Mouse (Mus musculus) kidney, adult 2 months (tissue): ENCODE data around the gene Rpia. TPM values are rescaled to one million over a fixed set of nuclear protein-coding genes. Genes with fewer than 3 reads are reported as not detected.

Source experiments
- DNase-seq: peaks from one replicate; pipeline ENCODE4 v3.0.0; 2021
- H3K27ac ChIP-seq: fragments of 200-500 bp; 2 replicates; pipeline ENCODE4 v1.5.1; 2012; ENCODE audit warnings: low read depth, low read length, control low read depth, inconsistent platforms; ENCODE audit not compliant: insufficient read depth
- H3K27me3 ChIP-seq: fragments of 200-500 bp; replicated peaks from 2 replicates; pipeline ENCODE4 v1.6.1; 2012; ENCODE audit warnings: mild to moderate bottlenecking, moderate library complexity, low read length, inconsistent platforms; ENCODE audit not compliant: control insufficient read depth, insufficient read depth
- H3K36me3 ChIP-seq: fragments of 200-500 bp; 2 replicates; pipeline ENCODE4 v1.6.1; 2012; ENCODE audit warnings: mild to moderate bottlenecking, moderate library complexity, low read length, inconsistent platforms; ENCODE audit not compliant: control insufficient read depth, insufficient read depth
- H3K4me1 ChIP-seq: fragments of 200-500 bp; 2 replicates; pipeline ENCODE4 v1.6.1; 2011; ENCODE audit warnings: low read length; ENCODE audit not compliant: control insufficient read depth, insufficient read depth
- H3K4me3 ChIP-seq: fragments of 200-500 bp; 2 replicates; pipeline ENCODE4 v1.5.1; 2011; ENCODE audit warnings: mild to moderate bottlenecking, low read depth, low read length, control low read depth; ENCODE audit not compliant: insufficient read depth
- CTCF ChIP-seq: fragments of 200-500 bp; conservative IDR thresholded peaks from 2 replicates; pipeline ENCODE4 v1.5.1; 2011; ENCODE audit warnings: low read depth, mild to moderate bottlenecking, control low read depth, low read length, moderate library complexity, mixed read lengths; ENCODE audit not compliant: insufficient read depth, insufficient read length
- POLR2A ChIP-seq: fragments of 200-500 bp; IDR thresholded peaks from one replicate; pipeline ENCODE4 v1.6.1; 2011; ENCODE audit warnings: low read depth, low read length, control low read depth
- WGBS: fragments of 180-500 bp; shearing (Covaris S2); methylation state at CpG from one replicate; pipeline ENCODE4 v1.1.7; 2018; 5-methylcytosine and 5-hydroxymethylcytosine counted together
- polyA plus RNA-seq: library from polyadenylated mRNA; depleted of rRNA; stranded (reverse); fragments of >200 nt; gene quantifications from 2 replicates; pipeline ENCODE4 v1.2.3, GENCODE M21; 2012

Rpia gene
- polyA plus RNA-seq, 1 experiment, result 15.0 TPM

DNA sequence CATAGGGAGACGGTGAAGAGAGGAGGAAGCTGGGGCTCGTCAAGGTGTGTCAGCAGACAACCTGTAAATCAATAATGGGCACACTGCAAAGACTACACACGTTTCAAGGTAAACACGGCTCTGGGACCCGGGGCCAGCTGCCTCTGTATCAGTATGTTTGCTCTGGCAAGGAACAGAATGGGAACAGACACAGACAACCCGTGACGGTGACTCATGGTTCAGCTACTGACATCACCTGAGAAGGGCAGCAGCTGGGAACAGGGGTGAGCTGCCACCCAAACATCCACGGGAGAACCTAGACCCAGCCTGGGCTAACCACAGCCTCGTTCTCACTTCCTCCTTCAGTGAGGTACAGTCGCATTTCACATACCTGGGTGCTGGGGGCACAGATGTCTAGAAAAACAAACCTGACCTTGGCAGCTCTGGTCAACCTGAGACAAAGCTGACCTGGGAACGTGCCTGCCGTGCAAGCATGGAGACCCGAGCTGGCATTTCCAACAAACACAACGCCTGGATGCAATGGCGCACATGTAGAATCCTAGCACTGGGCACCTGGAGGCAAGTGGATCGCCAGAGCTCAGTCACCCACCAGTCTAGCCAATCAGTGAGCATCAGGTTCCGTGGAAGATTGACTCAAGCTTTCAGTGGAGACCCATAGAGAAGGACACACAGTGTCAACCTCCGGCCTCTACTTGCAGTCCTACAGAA is 22.0 kb upstream of the Rpia start:
- no peaks in the 10 kb centered on the region for H3K27me3 ChIP-seq
- WGBS, result 42% methylated on average over 18 of the region's 18 CpGs
- peak overlapping the region; percentile 99 for H3K27ac ChIP-seq
- H3K36me3 ChIP-seq, result no peaks in the 10 kb centered on the region
- DNase-seq, result peak; percentile 74
- H3K4me1 ChIP-seq, result peaks cover 13% of the 10 kb centered on the region
- TF ChIP-seq POLR2A (no peak), CTCF (no peak)
- peak overlapping the region; percentile 12 for H3K4me3 ChIP-seq

GRCm38 (mm10) chr6:70812526-70812895 is 20.5 kb upstream of the Rpia start:
- TF ChIP-seq POLR2A, result peak; percentile 33
- no peak for TF ChIP-seq CTCF
- H3K4me1 ChIP-seq, result peaks cover 11% of the 10 kb centered on the region
- 9% methylated on average over 4 of the region's 4 CpGs for WGBS
- H3K4me3 ChIP-seq, result peak overlapping the region; percentile 40
- H3K27me3 ChIP-seq, result no peaks in the 10 kb centered on the region
- H3K36me3 ChIP-seq, result no peaks in the 10 kb centered on the region
- peak overlapping the region; percentile 99 for H3K27ac ChIP-seq
- peak; percentile 89 for DNase-seq

GRCm38 (mm10) chr6:70811557-70812525 is 19.8 kb upstream of the Rpia start:
- peak overlapping the region; percentile 99 for H3K27ac ChIP-seq
- WGBS, result 2% methylated on average over 6 of the region's 6 CpGs
- peak; percentile 90 for DNase-seq

DNA sequence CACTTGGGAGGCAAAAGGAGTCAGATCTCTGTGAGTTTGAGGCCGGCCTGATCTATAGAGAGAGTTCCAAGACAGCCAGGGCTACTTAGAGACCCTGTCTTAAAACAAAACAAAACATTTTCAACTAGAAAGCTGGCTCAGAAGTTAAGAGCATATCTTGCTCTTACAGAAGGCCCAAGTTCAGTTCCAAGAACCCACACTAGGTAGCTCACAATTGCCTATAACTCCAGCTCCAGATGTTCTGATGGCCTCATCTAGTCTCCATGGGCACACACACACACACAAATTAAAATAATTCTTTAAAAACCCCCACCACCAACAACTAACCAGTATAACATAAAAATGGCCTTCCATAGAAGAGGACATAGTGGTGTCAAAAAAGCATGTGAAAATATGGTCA is 18.5 kb upstream of the Rpia start:
- TF ChIP-seq CTCF (no peak), POLR2A (no peak)
- WGBS, result 97% methylated on average over 1 of the region's 1 CpGs
- H3K27ac ChIP-seq, result no peak overlapping the region

More at GRCm38 (mm10) chr6:70811557-70812525, 19.8 kb upstream of the Rpia start:
- no peak overlapping the region for H3K4me3 ChIP-seq
- no peaks in the 10 kb centered on the region for H3K27me3 ChIP-seq
- peaks cover 11% of the 10 kb centered on the region for H3K4me1 ChIP-seq
- TF ChIP-seq POLR2A, result no peak
- TF ChIP-seq CTCF, result peak; percentile 91
- no peaks in the 10 kb centered on the region for H3K36me3 ChIP-seq

DNA sequence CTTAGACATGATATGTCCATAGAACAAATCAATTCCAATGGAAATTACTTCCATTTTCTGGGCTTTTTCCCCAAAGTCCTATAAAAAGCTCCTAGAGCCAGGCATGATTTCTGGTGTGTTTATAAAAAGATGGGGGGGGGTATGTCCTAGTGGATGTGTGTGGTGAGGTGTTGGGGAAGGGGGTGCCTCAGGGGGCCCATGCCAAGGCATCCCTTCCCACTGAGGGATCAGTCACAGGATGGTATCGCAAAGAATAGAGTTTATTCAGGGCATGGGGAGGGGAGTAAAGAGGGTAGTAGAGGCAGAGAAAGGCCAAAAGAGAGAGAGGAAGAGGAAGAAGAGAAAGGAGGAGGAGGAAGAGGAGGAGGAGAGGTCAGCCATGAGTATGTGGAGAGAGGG is 14.5 kb upstream of the Rpia start:
- no peaks in the 10 kb centered on the region for H3K27me3 ChIP-seq

More for the DNA sequence above, 18.5 kb upstream of the Rpia start:
- no peak for DNase-seq
- no peaks in the 10 kb centered on the region for H3K36me3 ChIP-seq
- no peak overlapping the region for H3K4me3 ChIP-seq
- H3K4me1 ChIP-seq, result peaks cover 19% of the 10 kb centered on the region
- H3K27me3 ChIP-seq, result no peaks in the 10 kb centered on the region

DNA sequence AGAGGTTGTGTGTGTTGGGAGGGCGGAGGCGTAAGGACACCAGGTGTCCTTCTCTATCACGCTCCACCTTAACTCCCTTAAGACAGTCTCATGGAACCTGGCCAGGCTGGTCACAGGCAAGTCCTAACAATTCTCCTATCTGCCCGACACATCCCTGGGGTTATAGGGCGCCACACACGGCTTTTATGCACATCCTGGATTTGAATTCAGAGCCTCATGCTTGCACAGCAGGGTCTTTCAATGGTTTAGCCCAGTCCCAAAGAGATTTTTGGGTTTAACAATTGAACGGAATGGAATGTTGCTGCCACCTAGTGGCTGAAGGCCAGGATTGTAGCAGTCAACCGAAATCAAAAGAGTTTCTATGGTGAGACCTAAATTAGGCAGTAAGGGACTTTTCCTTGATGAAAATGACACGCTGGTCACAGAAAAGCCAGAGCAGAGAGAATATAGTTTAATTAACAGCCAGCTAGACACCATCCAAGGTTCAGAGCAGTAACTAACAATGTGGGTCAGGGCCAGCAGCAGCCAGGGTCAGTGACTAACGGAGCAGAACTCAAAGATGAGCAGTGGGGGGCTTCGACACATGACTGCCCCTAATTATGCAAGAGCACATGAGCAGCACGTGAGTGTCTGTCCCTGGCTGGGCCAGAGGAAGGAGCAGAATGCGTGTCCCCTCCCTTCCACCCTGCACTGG is 13.9 kb upstream of the Rpia start:
- Histone ChIP-seq H3K27ac (peak overlapping the region; percentile 70; the same call in 1 of the 2 replicates), H3K4me1 (peaks cover 8% of the 10 kb centered on the region; the same call in 1 of the 2 replicates), H3K4me3 (peak overlapping the region; percentile 30; the same call in 1 of the 2 replicates), H3K27me3 (no peaks in the 10 kb centered on the region), H3K36me3 (no peaks in the 10 kb centered on the region)
- WGBS, result 13% methylated on average over 13 of the region's 13 CpGs
- peak; percentile 33; the same call in 1 of the 2 replicates for TF ChIP-seq CTCF
- no peak for TF ChIP-seq POLR2A
- DNase-seq, result peak; percentile 85

More for the DNA sequence above, 14.5 kb upstream of the Rpia start:
- TF ChIP-seq CTCF, result no peak
- TF ChIP-seq POLR2A, result no peak
- Histone ChIP-seq H3K27ac (no peak overlapping the region), H3K4me1 (peaks cover 8% of the 10 kb centered on the region; the same call in 1 of the 2 replicates), H3K4me3 (no peak overlapping the region), H3K36me3 (no peaks in the 10 kb centered on the region)
- WGBS, result 72% methylated on average over 1 of the region's 1 CpGs
- DNase-seq, result no peak
